Mouse (Mus musculus) E14TG2a.4 (cell line): ENCODE data around the gene Mdm2.

Experiments
- H3K27me3 ChIP-seq: 2 replicates; pipeline ENCODE4 v1.6.1; 2014; ENCODE audit warnings: low read length, control low read depth; ENCODE audit not compliant: insufficient read depth
- H3K36me3 ChIP-seq: 2 replicates; pipeline ENCODE4 v1.6.1; 2014; ENCODE audit warnings: low read length, control low read depth; ENCODE audit not compliant: insufficient read depth
- H3K4me1 ChIP-seq: replicated peaks from 2 replicates; pipeline ENCODE4 v1.6.1; 2014; ENCODE audit warnings: low read depth, low read length, control low read depth
- H3K4me3 ChIP-seq: replicated peaks from 2 replicates; pipeline ENCODE4 v1.5.1; 2014; ENCODE audit warnings: mild to moderate bottlenecking, low read length
- H3K9me3 ChIP-seq: 2 replicates; pipeline ENCODE4 v1.6.1; 2014; ENCODE audit warnings: low read length, control low read depth
- CTCF ChIP-seq: conservative IDR thresholded peaks from 2 replicates; pipeline ENCODE4 v1.5.1; 2014; ENCODE audit warnings: low read length
- NANOG ChIP-seq: IDR thresholded peaks from 2 replicates; pipeline ENCODE4 v1.6.1; 2014; ENCODE audit warnings: borderline replicate concordance, low read length, mixed read lengths
- POU5F1 ChIP-seq: IDR thresholded peaks from 2 replicates; pipeline ENCODE4 v1.6.1; 2014; ENCODE audit warnings: low read length, borderline replicate concordance

The Mdm2 gene

GRCm38 (mm10) chr10:117730637-117731203, 20.2 kb upstream of the Mdm2 start:
- Histone ChIP-seq H3K9me3 (no peaks in the 10 kb centered on the region), H3K4me1 (peaks cover 27% of the 10 kb centered on the region), H3K36me3 (peaks cover 4% of the 10 kb centered on the region; the same call in 1 of the 2 replicates), H3K4me3 (no peak overlapping the region), H3K27me3 (no peaks in the 10 kb centered on the region)
- TF ChIP-seq NANOG (no peak), POU5F1 (no peak), CTCF (no peak)

GRCm38 (mm10) chr10:117730140-117730539, 19.6 kb upstream of the Mdm2 start:
- Histone ChIP-seq H3K9me3 (no peaks in the 10 kb centered on the region), H3K27me3 (no peaks in the 10 kb centered on the region), H3K36me3 (no peaks in the 10 kb centered on the region), H3K4me3 (no peak overlapping the region), H3K4me1 (peaks cover 27% of the 10 kb centered on the region)
- TF ChIP-seq CTCF (no peak), NANOG (no peak), POU5F1 (no peak)

GRCm38 (mm10) chr10:117729139-117729814, 18.7 kb upstream of the Mdm2 start:
- Histone ChIP-seq H3K9me3 (no peaks in the 10 kb centered on the region), H3K36me3 (no peaks in the 10 kb centered on the region), H3K27me3 (no peaks in the 10 kb centered on the region), H3K4me1 (peaks cover 27% of the 10 kb centered on the region), H3K4me3 (no peak overlapping the region)
- TF ChIP-seq CTCF (no peak), NANOG (no peak), POU5F1 (no peak)

- H3K9me3 ChIP-seq: no peaks in the 10 kb centered on the region
- H3K27me3 ChIP-seq: no peaks in the 10 kb centered on the region
- no peak overlapping the region for H3K4me3 ChIP-seq
- H3K4me1 ChIP-seq: peaks cover 27% of the 10 kb centered on the region
- no peaks in the 10 kb centered on the region for H3K36me3 ChIP-seq
- TF ChIP-seq NANOG (no peak), POU5F1 (no peak), CTCF (no peak)
These were observed 18.0 kb upstream of the Mdm2 start for GRCm38 (mm10) chr10:117728574-117728973.

DNA sequence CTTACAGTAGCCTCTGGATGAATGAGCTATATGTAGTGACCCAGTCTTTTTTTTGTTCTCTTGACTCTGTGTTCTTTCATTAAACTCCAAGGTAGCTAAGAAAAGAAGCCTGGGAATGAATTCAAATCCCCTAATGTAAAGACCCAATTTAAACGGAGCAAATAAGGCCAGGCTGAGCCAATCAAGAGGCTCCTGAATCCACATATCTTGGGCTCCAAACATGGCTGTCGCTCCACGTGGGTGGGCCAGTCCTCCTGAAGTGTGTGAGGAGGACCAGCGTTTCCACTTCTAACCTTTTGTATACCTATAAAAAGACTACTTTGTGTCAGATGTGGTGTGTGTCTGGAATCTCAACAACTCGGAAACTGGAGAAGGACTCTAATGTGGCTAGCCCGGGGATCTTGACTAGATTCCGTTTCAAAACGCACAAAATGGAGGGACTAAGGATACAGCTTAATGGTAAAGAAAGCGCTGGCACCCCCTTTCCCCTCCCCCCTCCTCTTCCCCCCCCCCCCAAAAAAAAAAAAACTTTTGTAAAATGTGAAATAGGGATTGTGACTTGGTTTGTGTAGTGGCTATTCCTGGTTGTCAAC, 17.1 kb upstream of the Mdm2 start:
- TF ChIP-seq CTCF (no peak), POU5F1 (no peak), NANOG (no peak)

GRCm38 (mm10) chr10:117726888-117727385, 16.4 kb upstream of the Mdm2 start:
- Histone ChIP-seq H3K4me3 (no peak overlapping the region), H3K27me3 (no peaks in the 10 kb centered on the region), H3K9me3 (no peaks in the 10 kb centered on the region), H3K4me1 (peaks cover 12% of the 10 kb centered on the region; the same call in 1 of the 2 replicates), H3K36me3 (no peaks in the 10 kb centered on the region)
- TF ChIP-seq CTCF: no peak
- no peak for TF ChIP-seq POU5F1
- TF ChIP-seq NANOG: no peak

More for the DNA sequence above, 17.1 kb upstream of the Mdm2 start:
- no peaks in the 10 kb centered on the region for H3K27me3 ChIP-seq
- H3K9me3 ChIP-seq: no peaks in the 10 kb centered on the region
- H3K4me3 ChIP-seq: no peak overlapping the region
- peaks cover 18% of the 10 kb centered on the region for H3K4me1 ChIP-seq
- no peaks in the 10 kb centered on the region for H3K36me3 ChIP-seq

- TF ChIP-seq CTCF: no peak
- no peak for TF ChIP-seq NANOG
- no peak for TF ChIP-seq POU5F1
- H3K4me1 ChIP-seq: peaks cover 13% of the 10 kb centered on the region
These were observed 15.8 kb upstream of the Mdm2 start for GRCm38 (mm10) chr10:117726350-117726749.

GRCm38 (mm10) chr10:117725671-117726070, 15.1 kb upstream of the Mdm2 start:
- Histone ChIP-seq H3K36me3 (no peaks in the 10 kb centered on the region), H3K4me3 (no peak overlapping the region), H3K4me1 (peaks cover 11% of the 10 kb centered on the region), H3K27me3 (no peaks in the 10 kb centered on the region), H3K9me3 (no peaks in the 10 kb centered on the region)
- no peak for TF ChIP-seq NANOG
- TF ChIP-seq CTCF: no peak
- TF ChIP-seq POU5F1: no peak

More at GRCm38 (mm10) chr10:117726350-117726749, 15.8 kb upstream of the Mdm2 start:
- Histone ChIP-seq H3K9me3 (no peaks in the 10 kb centered on the region), H3K27me3 (no peaks in the 10 kb centered on the region), H3K4me3 (no peak overlapping the region), H3K36me3 (no peaks in the 10 kb centered on the region)
